Mouse (Mus musculus) layer of hippocampus, adult 2 months (tissue): Measurements from ENCODE around the gene Grcc10. TPM values are rescaled to one million over a fixed set of nuclear protein-coding genes. Genes with fewer than 3 reads are reported as not detected.

Experiments used
- DNase-seq, 2 experiments: peaks; one replicate each; pipeline ENCODE4 v3.0.0; 2022; ENCODE audit warnings: low spot score in 2 of 2
- H3K27ac ChIP-seq: fragments of 200-600 bp; 2 replicates; pipeline ENCODE4 v1.8.1; 2022
- H3K4me3 ChIP-seq: fragments of 200-600 bp; 2 replicates; pipeline ENCODE4 v1.8.1; 2022; ENCODE audit warnings: mild to moderate bottlenecking
- CTCF ChIP-seq: fragments of 200-600 bp; conservative IDR thresholded peaks from 2 replicates; pipeline ENCODE4 v1.8.1; 2022; ENCODE audit warnings: antibody characterized with exemption, mild to moderate bottlenecking, moderate library complexity
- total RNA-seq, 2 experiments: library from RNA; stranded (reverse); gene quantifications; 2 replicates each; pipeline ENCODE4 v1.2.3; 2021

The Grcc10 gene
- total RNA-seq, 2 experiments from 2014 or later = 295 to 339 TPM

DNA sequence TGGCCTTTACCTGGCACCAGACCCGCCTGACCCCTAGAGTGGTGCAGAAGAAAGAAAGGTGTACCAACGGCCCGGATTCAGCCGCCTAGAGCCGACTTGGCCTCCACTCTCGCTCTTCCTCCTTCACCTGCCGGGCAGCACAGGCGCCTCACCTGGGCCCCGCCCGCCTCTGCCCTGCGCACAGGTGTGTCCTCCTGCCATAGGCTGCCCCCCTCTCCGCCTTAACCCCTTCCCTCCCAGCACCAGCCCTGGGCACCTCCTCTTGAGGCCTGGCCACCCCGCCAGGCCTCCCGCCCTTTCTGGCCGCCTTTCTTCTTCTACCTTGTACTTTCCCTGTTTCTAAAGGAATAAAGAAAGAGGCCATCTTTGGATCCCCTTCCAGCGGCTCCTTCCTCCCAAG lies 22.5 kb downstream of the Grcc10 start:
- no peak for TF ChIP-seq CTCF
- no peak overlapping the region for H3K4me3 ChIP-seq
- DNase-seq = no peak
- H3K27ac ChIP-seq = no peak overlapping the region

DNA sequence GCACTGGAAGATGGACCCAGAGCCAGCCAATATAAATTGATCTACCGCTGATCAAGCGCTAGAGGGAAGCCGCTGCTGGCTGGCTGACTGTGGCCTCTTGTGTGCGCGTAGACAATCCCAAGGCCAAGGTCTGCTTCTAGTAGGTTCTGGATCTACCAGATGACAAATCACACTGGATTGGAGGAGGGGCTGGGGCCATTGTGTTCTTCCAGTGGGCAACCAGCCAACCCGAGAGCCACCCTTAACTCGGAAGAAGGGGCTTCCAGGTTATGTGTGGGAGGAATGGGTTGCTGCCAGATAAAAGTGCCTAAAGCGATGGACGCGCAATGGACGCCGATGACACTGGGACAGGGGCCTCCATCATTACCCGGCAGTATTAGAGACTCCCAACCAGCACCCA lies 23.2 kb downstream of the Grcc10 start:
- TF ChIP-seq CTCF = no peak
- Histone ChIP-seq H3K4me3 (no peak overlapping the region), H3K27ac (no peak overlapping the region)
- DNase-seq = no peak

DNA sequence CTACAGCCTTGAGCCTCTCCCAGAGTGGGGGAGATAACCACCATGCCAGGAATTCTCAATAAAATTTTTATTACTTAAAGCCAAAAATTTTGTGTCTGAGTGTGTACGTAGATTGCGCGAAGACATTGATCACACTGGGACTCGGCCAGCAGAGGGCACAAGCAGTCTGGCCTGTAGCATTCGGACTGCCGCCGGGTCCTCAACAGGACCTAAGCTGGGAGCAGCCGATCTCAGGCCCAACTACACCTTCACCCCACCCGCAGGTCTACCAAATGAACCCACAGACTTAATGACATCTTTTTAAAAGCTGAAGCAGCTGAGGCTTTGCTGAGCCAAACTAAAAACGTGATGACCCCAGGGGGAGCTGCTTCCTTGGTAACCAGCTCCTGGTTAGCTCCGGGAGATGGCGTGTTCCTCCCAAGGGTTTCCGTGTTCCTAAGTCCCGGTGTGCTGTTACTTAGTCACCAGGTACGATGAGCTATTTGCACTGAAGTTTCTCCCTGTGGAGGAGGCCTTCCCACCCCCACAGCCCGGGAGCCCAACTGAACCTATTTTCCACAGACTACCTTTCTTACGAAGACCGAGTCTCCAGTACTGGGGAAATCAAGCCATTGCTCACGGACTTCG lies 24.2 kb downstream of the Grcc10 start:
- Histone ChIP-seq H3K4me3 (no peak overlapping the region), H3K27ac (no peak overlapping the region)
- no peak for DNase-seq
- peak; percentile 68 for TF ChIP-seq CTCF

DNA sequence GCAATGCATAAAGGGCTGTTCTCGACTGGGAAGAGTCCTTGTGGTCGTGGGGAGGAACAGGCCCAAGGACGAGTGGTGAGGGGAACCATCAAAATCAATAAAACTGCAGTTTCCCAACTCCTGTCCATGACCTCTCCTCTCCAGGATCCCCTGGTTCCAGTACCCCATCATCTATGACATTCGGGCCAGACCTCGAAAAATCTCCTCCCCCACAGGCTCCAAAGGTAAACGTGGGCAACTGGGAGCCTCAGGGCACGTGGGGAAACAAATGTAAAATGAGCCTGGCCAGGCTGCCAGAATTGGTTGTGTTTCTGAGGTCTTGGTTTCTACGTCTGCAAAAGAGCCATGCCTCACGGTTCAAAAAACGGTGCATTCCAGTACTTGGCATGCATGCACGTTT lies 28.3 kb downstream of the Grcc10 start:
- DNase-seq = no peak
- Histone ChIP-seq H3K27ac (peak overlapping the region; percentile 94), H3K4me3 (peak overlapping the region; percentile 98)
- TF ChIP-seq CTCF = peak; percentile 35

DNA sequence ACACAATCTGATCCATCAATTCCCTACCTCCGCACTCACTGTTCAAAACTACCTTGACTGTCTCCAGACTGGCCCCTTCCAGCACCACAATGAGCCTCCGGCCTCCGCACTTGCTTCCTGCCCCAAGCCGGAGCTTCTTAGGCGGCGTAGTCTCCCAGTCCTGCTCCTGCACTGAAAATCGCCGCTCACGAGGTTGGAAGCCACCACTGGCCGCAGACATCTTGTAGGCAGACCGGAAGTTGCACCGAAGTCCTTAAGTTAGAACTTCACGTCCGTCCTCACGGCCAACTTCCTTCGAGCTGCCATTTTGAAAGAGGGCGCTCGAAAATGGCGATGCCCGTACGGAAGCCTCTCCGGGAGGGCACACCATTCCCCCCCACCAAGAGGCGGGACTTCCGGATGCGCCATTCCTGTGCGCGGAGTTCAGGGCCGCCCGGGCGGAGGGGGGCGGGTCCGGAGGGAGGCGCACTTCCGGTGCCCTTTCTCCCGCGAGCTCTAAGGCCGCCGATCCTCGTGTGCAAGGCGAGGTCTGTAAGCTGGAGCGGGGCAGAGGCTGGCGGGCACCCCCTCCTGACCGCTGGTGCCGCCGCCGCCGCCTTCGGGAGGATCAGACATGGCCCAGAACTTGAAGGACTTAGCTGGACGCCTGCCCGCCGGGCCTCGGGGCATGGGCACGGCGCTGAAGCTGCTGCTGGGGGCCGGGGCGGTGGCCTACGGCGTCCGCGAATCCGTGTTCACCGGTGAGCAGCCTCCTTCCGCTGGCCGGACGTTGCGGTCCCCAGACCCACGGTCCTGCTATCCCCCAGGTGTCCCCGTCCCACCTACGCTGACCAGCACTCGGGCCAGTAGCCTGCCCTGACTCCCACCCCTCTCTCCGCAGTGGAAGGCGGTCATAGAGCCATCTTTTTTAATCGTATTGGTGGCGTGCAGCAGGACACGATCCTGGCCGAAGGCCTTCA lies 29.1 kb downstream of the Grcc10 start, which contains the start of the genes Emg1 and Phb2:
Gene Emg1 (minus strand): TSS at position 355 of the 959 bp plus-strand sequence.
Gene Phb2 (plus strand): TSS at position 513 of the 959 bp plus-strand sequence.
- peak; percentile 32; the same call in 1 of the 2 replicates for TF ChIP-seq CTCF
- Histone ChIP-seq H3K4me3 (peak within 1 kb of the TSS; percentile 98), H3K27ac (peak within 1 kb of the TSS; percentile 94)
- peak; percentile 98 for DNase-seq

DNA sequence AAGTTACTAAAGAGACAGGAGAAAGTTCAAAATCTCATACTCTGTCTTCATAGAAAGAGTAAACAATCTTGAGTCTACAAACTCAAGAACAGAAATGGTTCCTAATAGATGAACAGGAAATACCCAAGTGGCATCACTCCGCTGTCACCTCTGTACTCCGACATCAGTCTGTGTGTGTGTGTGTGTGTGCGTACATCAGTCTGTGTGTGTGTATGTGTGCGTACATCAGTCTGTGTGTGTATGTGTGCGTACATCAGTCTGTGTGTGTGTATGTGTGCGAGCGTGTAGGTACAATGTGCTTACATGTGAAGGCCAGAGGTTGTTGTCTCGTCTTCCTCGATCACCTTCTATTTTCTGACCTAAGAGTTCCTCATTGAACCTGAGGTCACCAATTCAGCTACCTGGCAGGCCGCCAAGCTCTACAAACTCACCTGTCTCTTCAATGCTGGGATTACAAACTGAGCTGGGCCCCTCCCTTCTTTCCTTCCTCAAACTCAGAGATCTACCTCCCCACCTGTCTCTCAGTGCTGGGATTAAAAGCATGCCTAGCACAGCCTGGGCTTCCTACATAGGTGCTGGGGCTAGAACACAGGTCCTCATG lies 32.8 kb downstream of the Grcc10 start:
- no peak for DNase-seq
- TF ChIP-seq CTCF = no peak
- Histone ChIP-seq H3K4me3 (no peak overlapping the region), H3K27ac (no peak overlapping the region)

DNA sequence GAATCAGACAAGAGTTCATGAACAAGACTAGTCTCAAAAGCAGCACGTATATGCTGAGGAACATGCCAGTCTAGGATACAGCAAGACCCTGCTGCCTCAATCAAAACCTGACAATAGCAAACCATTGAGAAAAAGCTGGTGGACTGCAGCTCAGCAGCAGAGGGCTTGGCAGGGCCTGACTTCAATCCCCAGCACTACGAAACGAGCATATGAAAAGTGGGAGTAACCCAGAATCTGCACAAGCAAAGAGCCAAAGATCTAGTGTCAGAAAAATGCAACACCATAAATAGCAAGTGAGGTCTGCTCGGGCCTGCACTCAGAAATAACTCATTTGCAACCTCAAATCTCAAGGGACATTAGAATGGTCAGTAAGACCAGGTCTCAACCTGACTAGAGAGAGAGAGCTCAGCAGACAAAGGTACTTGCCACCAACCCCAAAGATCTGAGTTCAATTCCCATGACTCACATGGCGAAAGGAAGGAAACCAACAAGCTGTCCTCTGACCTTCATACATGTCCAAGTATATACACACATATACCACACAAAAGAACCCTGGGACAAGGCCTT lies 35.0 kb downstream of the Grcc10 start:
- DNase-seq = no peak
- H3K27ac ChIP-seq = peak overlapping the region; percentile 87
- no peak overlapping the region for H3K4me3 ChIP-seq
- no peak for TF ChIP-seq CTCF

DNA sequence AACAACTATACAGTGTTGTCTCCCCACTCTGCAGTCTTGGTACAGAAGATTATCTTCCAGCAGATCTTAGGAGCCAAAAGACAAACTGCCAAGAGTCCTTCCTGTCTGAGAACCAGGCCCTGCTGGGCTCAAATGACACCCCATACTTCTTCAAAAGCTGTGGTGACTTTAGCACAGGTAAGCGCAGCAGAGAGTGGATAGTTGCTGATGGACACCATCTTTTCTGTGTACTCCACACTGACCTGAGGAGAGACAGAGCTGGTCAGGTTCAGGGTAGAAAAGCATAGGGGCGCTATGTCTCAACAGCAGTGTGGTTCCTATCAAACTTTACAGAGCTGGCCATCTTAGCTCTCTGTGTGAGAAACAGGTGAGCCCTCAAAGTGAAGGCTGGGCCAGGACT lies 36.8 kb downstream of the Grcc10 start:
- Histone ChIP-seq H3K4me3 (no peak overlapping the region), H3K27ac (peak overlapping the region; percentile 40; the same call in 1 of the 2 replicates)
- no peak for TF ChIP-seq CTCF
- DNase-seq = no peak

DNA sequence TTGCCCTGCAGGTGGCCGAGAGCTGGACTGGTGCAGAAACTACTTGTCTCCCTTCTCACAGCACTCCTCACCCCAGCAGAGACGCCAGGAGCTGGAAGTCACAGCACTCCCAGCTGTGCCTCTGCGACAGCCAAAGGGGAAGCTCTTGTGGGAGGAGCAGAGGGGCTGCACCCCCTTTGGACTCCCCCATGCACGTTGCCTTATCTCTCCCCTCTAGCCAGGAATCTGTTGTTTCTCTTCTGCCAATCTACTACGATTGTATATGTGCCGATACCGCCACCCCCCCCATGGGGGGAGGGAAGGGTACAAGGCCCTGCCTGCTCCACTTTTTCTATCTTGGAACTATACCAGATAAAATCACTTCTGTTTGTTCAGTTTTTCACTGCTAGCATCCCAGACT lies 37.4 kb downstream of the Grcc10 start:
- no peak for DNase-seq
- Histone ChIP-seq H3K27ac (peak overlapping the region; percentile 40), H3K4me3 (no peak overlapping the region)
- TF ChIP-seq CTCF = no peak

DNA sequence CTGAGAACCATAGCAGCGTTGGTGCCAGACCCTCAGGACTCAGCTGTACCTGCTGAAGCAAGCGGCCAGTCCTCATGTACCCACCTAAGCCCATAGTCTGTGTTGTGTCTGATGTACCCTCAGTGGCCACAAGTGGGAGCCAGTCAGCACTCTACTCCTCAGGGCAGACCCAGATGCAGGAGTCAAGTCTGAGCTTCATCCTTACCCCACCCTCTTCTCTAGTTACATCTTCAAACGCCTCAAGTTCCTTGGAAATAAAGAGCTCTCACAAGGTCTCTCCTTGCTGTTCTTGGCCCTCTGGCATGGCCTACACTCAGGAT lies 38.4 kb downstream of the Grcc10 start:
- peak; percentile 59 to 69 for DNase-seq
- peak overlapping the region; percentile 81; the same call in 1 of the 2 replicates for H3K27ac ChIP-seq
- TF ChIP-seq CTCF = peak; percentile 91
- no peak overlapping the region for H3K4me3 ChIP-seq

DNA sequence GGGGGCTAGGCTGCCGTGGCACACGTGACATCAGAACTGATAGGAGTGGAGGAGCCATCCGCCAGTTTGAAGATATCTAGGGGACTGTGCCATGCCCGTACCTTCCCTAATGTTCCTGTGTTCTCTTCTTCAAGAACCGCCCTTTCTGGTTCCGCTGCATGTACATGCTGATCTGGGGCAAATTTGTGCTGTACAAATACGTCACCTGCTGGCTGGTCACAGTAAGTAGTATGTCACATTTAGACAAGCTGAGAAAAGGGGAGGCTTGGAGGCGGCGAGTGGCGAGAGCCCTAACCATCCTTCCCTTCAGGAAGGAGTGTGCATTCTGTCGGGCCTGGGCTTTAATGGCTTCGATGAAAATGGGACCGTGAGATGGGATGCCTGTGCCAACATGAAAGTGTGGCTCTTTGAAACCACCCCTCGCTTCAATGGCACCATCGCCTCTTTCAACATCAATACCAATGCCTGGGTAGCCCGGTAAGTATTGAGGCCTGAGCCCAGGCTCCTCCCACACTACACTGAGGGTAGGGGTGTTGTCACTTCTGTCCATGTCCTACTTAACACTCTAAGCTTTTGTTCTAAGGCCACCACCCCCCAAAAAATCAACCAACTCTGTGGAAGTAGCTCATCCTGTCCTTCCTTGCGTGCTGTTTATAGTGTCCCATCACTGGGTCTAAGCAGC lies 38.9 kb downstream of the Grcc10 start:
- no peak for DNase-seq
- Histone ChIP-seq H3K4me3 (no peak overlapping the region), H3K27ac (peak overlapping the region; percentile 81; the same call in 1 of the 2 replicates)
- TF ChIP-seq CTCF = no peak

DNA sequence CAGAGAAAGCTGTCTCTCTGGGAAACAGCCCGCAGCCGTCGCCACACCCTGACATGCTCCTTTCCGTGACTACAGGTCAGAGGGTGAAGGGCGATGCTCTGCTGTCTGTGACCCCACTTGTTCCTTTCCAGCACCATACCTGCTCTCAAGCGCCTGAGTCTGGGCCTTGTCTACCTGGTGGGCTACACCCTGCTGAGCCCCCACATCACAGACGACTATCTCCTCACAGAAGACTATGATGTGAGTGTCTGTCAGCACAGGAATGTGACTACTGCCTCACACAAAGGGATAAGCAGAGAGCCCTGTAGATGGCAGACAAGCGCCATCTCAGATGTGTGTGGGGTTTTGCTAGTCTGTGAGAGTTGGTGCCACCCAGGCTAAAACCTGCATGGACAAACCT lies 39.8 kb downstream of the Grcc10 start:
- no peak for DNase-seq
- no peak overlapping the region for H3K4me3 ChIP-seq
- H3K27ac ChIP-seq = peak overlapping the region; percentile 81
- peak; percentile 62 for TF ChIP-seq CTCF
